In genomic region chr1:181257585-181258555, GRCm38 (mm10) we compare ENCODE assay signal across 8 mouse cellular contexts. TPM values are rescaled to one million over a fixed set of nuclear protein-coding genes. Genes with fewer than 3 reads are reported as not detected.
DNase-seq lines count a peak whose midpoint lies in the region; ATAC-seq and TF ChIP-seq lines count a peak whose summit lies in the region.

No protein-coding gene starts in this region.

- H3K4me3 ChIP-seq in spleen, adult 2 months (ENCODE audit: extremely low read depth, insufficient read depth, insufficient read length), result no peak overlapping the region
- H3K4me3 ChIP-seq in gastrocnemius, adult 2 months, result peak overlapping the region; percentile 81
- no peak overlapping the region for H3K4me3 ChIP-seq in intestine, embryonic 16.5 days (ENCODE audit: low read length)
- no peak overlapping the region for H3K4me3 ChIP-seq in lung, postnatal 0 days (ENCODE audit: low read depth, low read length)
- H3K4me3 ChIP-seq in left cerebral cortex, adult 2 months, result no peak overlapping the region
- H3K4me3 ChIP-seq in forebrain, embryonic 15.5 days, result no peak overlapping the region

- TF ChIP-seq CTCF in spleen, adult 2 months (IDR thresholded peaks at IDR 0.05; ENCODE audit: extremely low read depth, insufficient read depth, insufficient read length, insufficient replicate concordance), result no peak
- no peak for TF ChIP-seq CTCF in gastrocnemius, adult 2 months (IDR thresholded peaks at IDR 0.05)
- TF ChIP-seq CTCF in lung, postnatal 0 days (IDR thresholded peaks at IDR 0.05), result no peak
- no peak for TF ChIP-seq CTCF in left cerebral cortex, adult 2 months (IDR thresholded peaks at IDR 0.05)

- ATAC-seq in intestine, embryonic 16.5 days, result peak; percentile 40
- peak; percentile 5; the same call in 1 of the 2 replicates for ATAC-seq in lung, postnatal 0 days
- ATAC-seq in inflammation-experienced regulatory T-cells, adult 6 months, result no peak
- no peak for ATAC-seq in forebrain, embryonic 15.5 days (replicated peaks)

- DNase-seq in spleen, adult 2 months (ENCODE audit: low read depth in 1 of 2, low spot score in 2 of 2), result no peak
- DNase-seq in spleen, postnatal 14 days (ENCODE audit: low spot score in 2 of 2), result no peak
- DNase-seq in gastrocnemius, adult 2 months, result peak; percentile 81
- DNase-seq in lung, postnatal 0 days (ENCODE audit: low spot score), result peak; percentile 65
- DNase-seq in left cerebral cortex, adult 2 months (ENCODE audit: extremely low spot score in 1 of 2, low spot score in 2 of 2), result no peak

- H3K4me2 ChIP-seq in intestine, embryonic 16.5 days (ENCODE audit: low read depth, low read length), result peak overlapping the region; percentile 89
- H3K4me2 ChIP-seq in lung, postnatal 0 days (replicated peaks; ENCODE audit: low read depth, low read length), result peak overlapping the region; percentile 82; the same call in 1 of the 2 replicates
- no peak overlapping the region for H3K4me2 ChIP-seq in forebrain, embryonic 15.5 days (replicated peaks)

- H3K4me1 ChIP-seq in spleen, adult 2 months (ENCODE audit: control insufficient read depth, insufficient read depth, insufficient read length), result peaks cover 37% of the 10 kb centered on the region
- peaks cover 33% of the 10 kb centered on the region for H3K4me1 ChIP-seq in intestine, embryonic 16.5 days (ENCODE audit: control insufficient read depth, insufficient read depth, low read length)
- H3K4me1 ChIP-seq in lung, postnatal 0 days (ENCODE audit: insufficient read depth, low read depth, low read length), result peaks cover 5% of the 10 kb centered on the region; the same call in 1 of the 2 replicates
- peaks cover 22% of the 10 kb centered on the region for H3K4me1 ChIP-seq in forebrain, embryonic 15.5 days

- H3K36me3 ChIP-seq in spleen, adult 2 months (ENCODE audit: control insufficient read depth, insufficient read depth, low read length), result no peaks in the 10 kb centered on the region
- no peaks in the 10 kb centered on the region for H3K36me3 ChIP-seq in intestine, embryonic 16.5 days (ENCODE audit: control insufficient read depth, insufficient read depth, low read length)
- H3K36me3 ChIP-seq in lung, postnatal 0 days (ENCODE audit: insufficient read depth, low read length), result no peaks in the 10 kb centered on the region
- no peaks in the 10 kb centered on the region for H3K36me3 ChIP-seq in forebrain, embryonic 15.5 days

- H3K27ac ChIP-seq in spleen, adult 2 months (ENCODE audit: insufficient read depth, low read length), result peak overlapping the region; percentile 94
- peak overlapping the region; percentile 97 for H3K27ac ChIP-seq in gastrocnemius, adult 2 months
- H3K27ac ChIP-seq in intestine, embryonic 16.5 days (ENCODE audit: low read length), result peak overlapping the region; percentile 86
- H3K27ac ChIP-seq in lung, postnatal 0 days (ENCODE audit: low read length), result peak overlapping the region; percentile 83
- H3K27ac ChIP-seq in left cerebral cortex, adult 2 months, result no peak overlapping the region
- no peak overlapping the region for H3K27ac ChIP-seq in forebrain, embryonic 15.5 days (replicated peaks)

- intact Hi-C loops in gastrocnemius, adult 2 months (cut with DNase I), result no loop called here
- intact Hi-C loops in left cerebral cortex, adult 2 months (cut with DNase I), result no loop called here

- H3K9ac ChIP-seq in intestine, embryonic 16.5 days (ENCODE audit: low read depth, low read length), result peak overlapping the region; percentile 68; the same call in 1 of the 2 replicates
- 0 out of 2 replicates have a peak overlapping the region, but pooled peaks have one; percentile 41 for H3K9ac ChIP-seq in lung, postnatal 0 days (replicated peaks; ENCODE audit: low read depth)
- no peak overlapping the region for H3K9ac ChIP-seq in forebrain, embryonic 15.5 days (replicated peaks)

- TF ChIP-seq POLR2A in spleen, adult 2 months (IDR thresholded peaks at IDR 0.05; ENCODE audit: low read depth, low read length), result no peak

- WGBS in spleen, adult 2 months, result 68% methylated on average over 20 of the region's 20 CpGs
- 61% methylated on average over 20 of the region's 20 CpGs for WGBS in intestine, embryonic 16.5 days
- WGBS in lung, postnatal 0 days, result 67% methylated on average over 20 of the region's 20 CpGs
- WGBS in forebrain, embryonic 15.5 days, result 76% methylated on average over 20 of the region's 20 CpGs

- TF ChIP-seq EP300 in lung, postnatal 0 days (IDR thresholded peaks at IDR 0.05), result no peak

- no peaks in the 10 kb centered on the region for H3K9me3 ChIP-seq in intestine, embryonic 16.5 days (ENCODE audit: control insufficient read depth, low read length)
- H3K9me3 ChIP-seq in lung, postnatal 0 days (ENCODE audit: low read length), result no peaks in the 10 kb centered on the region
- H3K9me3 ChIP-seq in forebrain, embryonic 15.5 days, result no peaks in the 10 kb centered on the region

- no peaks in the 10 kb centered on the region for H3K27me3 ChIP-seq in spleen, adult 2 months (ENCODE audit: control insufficient read depth, insufficient read depth, low read length)
- H3K27me3 ChIP-seq in intestine, embryonic 16.5 days (replicated peaks; ENCODE audit: control insufficient read depth, insufficient read depth, low read length), result no peaks in the 10 kb centered on the region
- no peaks in the 10 kb centered on the region for H3K27me3 ChIP-seq in lung, postnatal 0 days (replicated peaks; ENCODE audit: insufficient read depth, low read length)
- no peaks in the 10 kb centered on the region for H3K27me3 ChIP-seq in forebrain, embryonic 15.5 days

RNA-seq across cellular contexts. Expression of gene Wdr26, which starts 46.1 kb away (rescaled TPM):
- 36.3 and 37.2 TPM in 2 replicates for polyA plus RNA-seq in spleen, adult 2 months (2012; rRNA removed)
- total RNA-seq in gastrocnemius, adult 2 months (2021), result 100 to 1,000 TPM in 1 of 2 experiments, 10 to 100 TPM in 1; 99.7 to 104 TPM
- polyA plus RNA-seq in intestine, embryonic 16.5 days (2015; fragmentation: Nextera tagmentation; extraction: Ambion mirVana), result 22.4 and 25.5 TPM in 2 replicates
- 49.1 and 50.9 TPM in 2 replicates for polyA plus RNA-seq in lung, postnatal 0 days (2015; fragmentation: Nextera tagmentation; extraction: Ambion mirVana)
- 100 to 1,000 TPM; 105 to 110 TPM for total RNA-seq in left cerebral cortex, adult 2 months (2021)
- polyA plus RNA-seq in inflammation-experienced regulatory T-cells, adult 6 months (2017; shearing (Covaris generic)), result 10 to 100 TPM; 40.5 to 46.9 (median 43.1) TPM
- 36.0 and 37.8 TPM in 2 replicates for polyA plus RNA-seq in forebrain, embryonic 15.5 days (2015; fragmentation: Nextera tagmentation; extraction: Ambion mirVana)

Comparison
In these comparisons a context has a peak if more than half of its experiments do, and no peak if none do; other contexts are left out.
1. DNase-seq: peak in gastrocnemius, adult 2 months (single experiment) and lung, postnatal 0 days (single experiment); none in spleen, adult 2 months (0 of 2), spleen, postnatal 14 days (0 of 2) and left cerebral cortex, adult 2 months (0 of 2).
2. H3K27ac ChIP-seq: peak in spleen, adult 2 months (single experiment), gastrocnemius, adult 2 months (single experiment), intestine, embryonic 16.5 days (single experiment) and lung, postnatal 0 days (single experiment); none in left cerebral cortex, adult 2 months (single experiment) and forebrain, embryonic 15.5 days (single experiment).
3. ATAC-seq: peak in intestine, embryonic 16.5 days (single experiment) and lung, postnatal 0 days (single experiment); none in inflammation-experienced regulatory T-cells, adult 6 months (single experiment) and forebrain, embryonic 15.5 days (single experiment).